9 mouse cellular contexts compared by ENCODE assay signal in genomic region chr2:83714783-83715182, GRCm38 (mm10). TPM values are rescaled to one million over a fixed set of nuclear protein-coding genes. Genes with fewer than 3 reads are reported as not detected.
A peak's percentile ranks its signal among the peaks of the same experiment; 100 is the strongest.
DNase-seq lines count a peak whose midpoint lies in the region; ATAC-seq and TF ChIP-seq lines count a peak whose summit lies in the region.
"Had no signal": no experiment of that assay in that cellular context is flagged by ENCODE, and none has a peak within 500 bp of the region (broad histone marks: within the 10 kb centered on the region; RNA-seq: fewer than 3 reads in every experiment).

No protein-coding gene starts in this region.

- TF ChIP-seq CTCF in heart, adult 2 months (IDR thresholded peaks at IDR 0.05): 0 out of 2 replicates have a peak, but pooled peaks have one; percentile 2

- peak; percentile 40 to 58 for DNase-seq in left cerebral cortex, adult 18-20 months (ENCODE audit: low spot score in 2 of 2)
- no peak for DNase-seq in left cerebral cortex, adult 11 months (ENCODE audit: low spot score)
- peak; percentile 24 to 54 for DNase-seq in cerebellum, postnatal 25 days
- DNase-seq in heart, adult 2 months: peak; percentile 68 to 85
- peak; percentile 81 to 87 for DNase-seq in kidney, adult 8-10 months
- DNase-seq in retina, postnatal 1 day: peak; percentile 36
- no peak for DNase-seq in T-cell, adult 2 months (ENCODE audit: low spot score)

- no peak overlapping the region for H3K4me2 ChIP-seq in liver, embryonic 16.5 days (ENCODE audit: low read depth, low read length)

- TF ChIP-seq EP300 in heart, adult 2 months (IDR thresholded peaks at IDR 0.05; ENCODE audit: insufficient read depth, low read depth, low read length): 0 out of 2 replicates have a peak, but pooled peaks have one; percentile 51

- no peak for TF ChIP-seq POLR2A in heart, adult 2 months (IDR thresholded peaks at IDR 0.05; ENCODE audit: insufficient read depth, low read depth, low read length)

- H3K9ac ChIP-seq in heart, adult 2 months (ENCODE audit: low read depth, low read length): no peak overlapping the region
- H3K9ac ChIP-seq in liver, embryonic 16.5 days (ENCODE audit: low read depth, low read length): no peak overlapping the region

- peaks cover 2% of the 10 kb centered on the region; the same call in 1 of the 2 replicates for H3K4me1 ChIP-seq in heart, adult 2 months (ENCODE audit: control insufficient read depth, insufficient read depth, low read length)
- H3K4me1 ChIP-seq in liver, embryonic 16.5 days (ENCODE audit: control insufficient read depth, low read depth, low read length): no peaks in the 10 kb centered on the region

- no peak overlapping the region for H3K4me3 ChIP-seq in heart, adult 2 months
- H3K4me3 ChIP-seq in liver, embryonic 16.5 days (ENCODE audit: low read depth, low read length): no peak overlapping the region

- H3K27me3 ChIP-seq in heart, adult 2 months (ENCODE audit: control insufficient read depth, insufficient read depth, low read length): no peaks in the 10 kb centered on the region
- H3K27me3 ChIP-seq in liver, embryonic 16.5 days (ENCODE audit: control insufficient read depth, insufficient read depth, low read depth, low read length): no peaks in the 10 kb centered on the region

- no peak overlapping the region for H3K27ac ChIP-seq in heart, adult 2 months
- H3K27ac ChIP-seq in liver, embryonic 16.5 days (ENCODE audit: low read length): no peak overlapping the region

- intact Hi-C loops in heart, adult 2 months (cut with DNase I): loop anchor here (1.0 kb wide), 1 partner anchor 11 kb away; no protein-coding TSS in a partner anchor

- H3K36me3 ChIP-seq in heart, adult 2 months (ENCODE audit: control insufficient read depth, insufficient read depth, low read length): no peaks in the 10 kb centered on the region
- no peaks in the 10 kb centered on the region for H3K36me3 ChIP-seq in liver, embryonic 16.5 days (ENCODE audit: control insufficient read depth, insufficient read depth)
- H3K36me3 ChIP-seq: G1E had no signal

- no peaks in the 10 kb centered on the region for H3K79me2 ChIP-seq in heart, adult 2 months (replicated peaks; ENCODE audit: control insufficient read depth, insufficient read depth, low read length)

- ATAC-seq in liver, embryonic 16.5 days (ENCODE audit: low read depth): 0 out of 2 replicates have a peak, but pooled peaks have one; percentile 43

- WGBS in heart, adult 2 months: 29% methylated on average over 6 of the region's 6 CpGs
- WGBS in liver, embryonic 16.5 days (ENCODE audit: insufficient replicate concordance): 27% methylated on average over 6 of the region's 6 CpGs

- no peaks in the 10 kb centered on the region for H3K9me3 ChIP-seq in liver, embryonic 16.5 days (replicated peaks; ENCODE audit: control insufficient read depth, low read length)
- H3K9me3 ChIP-seq: G1E had no signal

RNA-seq across cellular contexts. Expression of gene Itgav, which starts 9.4 kb away (rescaled TPM):
- total RNA-seq in left cerebral cortex, adult 18-20 months (2021): 100 to 1,000 TPM; 138 to 149 TPM
- 10 to 100 TPM; 32.9 to 38.5 TPM for total RNA-seq in heart, adult 2 months (2021)
- 14.2 and 20.7 TPM in 2 replicates for polyA plus RNA-seq in heart, adult 2 months (2012; rRNA removed)
- 15.0 and 15.7 TPM in 2 replicates for polyA plus RNA-seq in liver, embryonic 16.5 days (2015; fragmentation: Nextera tagmentation; extraction: Ambion mirVana)

Comparison
In these comparisons a context has a peak if more than half of its experiments do, and no peak if none do; other contexts are left out.
1. DNase-seq: peak in left cerebral cortex, adult 18-20 months (2 of 2), cerebellum, postnatal 25 days (2 of 2), heart, adult 2 months (2 of 2), kidney, adult 8-10 months (2 of 2) and retina, postnatal 1 day (single experiment); none in left cerebral cortex, adult 11 months (single experiment) and T-cell, adult 2 months (single experiment).